Mouse (Mus musculus): ENCODE data around the gene Tspo.

Gene Tspo

DNA sequence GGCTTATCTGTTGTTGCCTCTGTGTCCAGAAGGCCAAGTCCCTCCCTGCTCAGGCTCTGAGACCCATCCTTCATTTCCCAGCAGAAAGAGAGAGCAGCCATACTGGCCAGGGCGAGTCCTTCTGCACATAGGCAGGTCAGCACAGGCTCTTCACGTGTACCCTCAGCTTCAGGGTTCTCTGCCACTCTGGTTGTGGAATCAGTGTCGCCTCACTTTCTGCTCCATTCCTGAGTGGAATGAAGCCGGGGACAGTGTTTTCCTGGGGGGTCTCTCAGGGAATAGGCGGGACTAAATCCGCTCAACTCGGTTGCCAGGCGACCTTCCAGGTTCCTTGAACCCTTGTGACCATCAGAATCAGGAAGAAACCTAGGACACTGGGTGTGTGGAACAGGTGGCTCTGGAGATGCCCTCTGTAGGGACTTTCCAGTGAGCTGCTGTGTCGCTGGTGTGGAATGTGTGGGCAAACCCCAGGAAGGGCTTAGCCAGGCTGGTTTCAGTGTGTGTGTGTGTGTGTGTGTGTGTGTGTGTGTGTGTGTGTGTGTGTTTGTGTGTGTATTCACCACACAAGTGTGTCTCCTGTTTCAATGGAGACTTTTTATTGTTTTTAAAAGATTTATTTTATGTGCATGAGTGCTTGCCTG lies 21.6 kb upstream of the Tspo start:
- DNase-seq (ENCODE audit: low read depth, low spot score), result no peak

DNA sequence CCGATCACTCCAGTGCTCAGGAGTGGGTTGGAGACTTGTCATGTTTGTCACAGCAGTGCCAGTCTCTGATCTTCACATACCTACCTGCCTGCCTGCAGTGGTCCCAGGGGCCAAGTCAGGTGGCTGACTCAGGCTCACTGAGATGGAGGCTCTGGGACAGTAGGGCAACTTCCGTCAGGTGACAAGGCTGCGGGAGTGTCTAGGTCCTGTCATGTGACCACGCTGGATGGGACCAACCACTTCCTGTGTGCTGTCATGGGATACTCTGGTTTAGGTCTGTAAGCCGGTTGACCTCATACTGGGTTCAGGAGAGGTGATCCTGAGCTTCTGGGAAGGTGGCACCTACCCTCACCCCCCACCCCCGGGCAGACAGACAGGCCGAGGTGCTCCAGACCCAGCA lies 17.4 kb upstream of the Tspo start:
- DNase-seq (ENCODE audit: low read depth, low spot score), result no peak

DNA sequence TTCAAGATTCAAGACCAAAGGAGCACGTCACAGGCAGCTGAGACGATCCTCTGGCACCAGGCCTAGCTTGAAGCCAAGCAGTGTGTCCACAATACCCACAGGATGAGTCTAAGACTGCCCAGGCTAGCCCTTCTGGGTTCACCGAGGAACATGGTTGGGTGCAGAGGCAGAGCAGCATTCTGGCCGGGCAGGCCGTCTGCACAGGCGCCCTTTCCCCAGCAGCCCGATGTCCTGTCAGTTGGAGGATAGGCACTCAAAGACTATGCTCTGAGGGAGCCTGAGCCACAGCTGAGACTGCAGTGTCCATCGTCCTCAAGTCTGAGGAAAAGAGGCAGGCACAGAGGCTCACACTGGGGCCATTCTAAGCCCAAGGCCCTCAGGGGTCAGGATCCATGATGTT lies 16.2 kb upstream of the Tspo start:
- no peak for DNase-seq (ENCODE audit: low read depth, low spot score)

DNA sequence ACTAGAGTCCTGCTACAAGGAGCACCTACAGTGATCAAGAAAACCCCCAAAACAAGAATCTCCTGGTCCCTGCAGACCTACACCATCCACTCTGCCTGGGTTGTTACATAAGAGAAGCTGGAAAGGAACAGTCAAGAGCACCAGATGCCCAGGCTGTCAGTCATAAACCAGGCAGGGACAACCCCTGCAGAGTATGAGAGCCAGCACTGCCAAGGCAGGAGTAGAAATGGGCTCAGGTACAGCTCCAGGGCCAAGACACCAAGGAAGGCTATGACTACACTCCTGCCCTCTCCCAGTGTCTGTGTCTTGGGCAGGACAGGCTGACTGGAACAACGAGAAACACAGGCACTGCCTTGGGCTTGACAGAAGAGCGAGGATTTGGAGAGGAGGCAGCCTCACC lies 13.3 kb upstream of the Tspo start:
- no peak for DNase-seq (ENCODE audit: low read depth, low spot score)

DNA sequence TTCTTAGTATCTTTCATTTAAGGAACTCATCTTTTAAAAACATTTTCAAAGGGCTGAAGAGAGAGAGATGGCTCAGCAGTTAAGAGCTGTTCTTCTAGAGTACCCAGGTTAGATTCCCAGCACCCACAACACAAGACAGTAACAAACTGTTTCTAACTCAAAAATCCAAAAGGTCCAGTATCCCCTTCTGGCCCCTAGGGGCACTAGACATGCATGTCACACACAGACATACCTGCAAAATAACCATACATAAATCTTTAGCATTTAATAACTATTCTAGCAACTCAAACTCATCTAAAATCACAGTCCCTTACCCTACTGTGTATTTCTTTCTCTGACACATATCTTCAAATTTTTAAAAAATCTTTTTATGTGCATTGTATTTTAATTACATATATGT lies 9.6 kb upstream of the Tspo start:
- no peak for DNase-seq (ENCODE audit: low read depth, low spot score)

DNA sequence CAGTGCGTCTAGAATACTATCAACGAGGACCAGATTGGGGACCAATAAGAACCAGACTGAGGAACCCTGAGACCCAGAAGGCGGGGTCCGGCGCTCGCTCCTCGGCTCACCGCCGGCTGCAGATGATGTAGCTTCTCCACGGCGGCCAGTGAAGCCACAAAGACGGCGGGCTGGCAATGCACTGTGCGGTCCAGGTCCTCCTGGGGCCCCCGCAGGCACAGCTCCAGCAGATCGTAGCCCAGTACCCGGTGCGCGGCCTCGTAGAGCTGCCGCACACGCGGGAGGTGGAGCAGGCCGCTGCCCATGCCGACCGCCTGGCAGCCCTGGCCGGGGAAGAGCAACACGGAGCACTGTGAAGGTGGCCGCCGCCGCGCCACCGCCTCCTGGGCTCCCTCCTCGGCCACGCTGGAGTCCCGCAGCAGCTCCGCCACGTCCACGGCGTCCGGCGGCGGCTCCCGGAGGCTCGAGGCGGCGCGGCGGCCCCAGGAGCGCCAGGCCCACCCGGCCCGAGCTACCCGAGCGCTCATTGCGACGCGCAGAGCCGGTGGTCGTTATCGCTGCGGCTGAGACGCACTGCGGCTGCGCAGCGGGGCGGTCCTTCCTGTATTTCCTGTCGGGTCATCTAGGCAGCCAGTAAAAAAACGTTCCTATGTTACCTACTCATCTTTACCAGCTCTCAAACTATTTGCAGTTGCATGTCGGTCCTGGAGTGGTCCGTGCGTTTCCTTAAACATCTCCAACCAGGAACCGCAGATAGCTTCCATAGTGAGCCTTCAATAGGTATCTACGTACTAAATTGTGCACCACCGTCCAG lies 8.0 kb upstream of the Tspo start:
- peak; percentile 88 for DNase-seq (ENCODE audit: low read depth, low spot score)

DNA sequence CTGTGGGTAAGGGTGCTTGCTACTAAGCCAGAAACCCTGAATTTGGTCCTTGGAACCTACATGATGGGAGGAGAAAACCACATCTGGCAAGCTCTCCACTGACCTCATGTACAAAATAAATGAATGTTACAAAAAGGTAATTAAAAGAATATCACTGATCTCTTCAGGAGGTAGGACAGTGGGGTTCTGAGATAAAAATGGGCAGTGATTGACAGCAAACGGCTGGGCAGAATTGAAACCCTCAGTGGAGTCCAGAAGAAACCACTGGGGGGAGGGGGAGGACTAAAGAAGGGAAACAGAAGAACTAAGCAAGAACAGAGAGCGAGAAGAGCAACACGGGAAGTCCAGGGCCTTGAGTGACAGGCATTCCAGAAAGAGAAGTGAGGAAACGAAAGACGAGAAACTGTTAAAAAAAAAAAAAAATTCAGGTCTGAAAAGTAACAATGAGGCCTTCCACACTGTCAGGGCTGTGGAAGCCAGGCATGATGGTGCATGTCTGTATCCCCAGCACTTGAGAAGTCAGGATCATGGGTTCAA lies 2.4 kb upstream of the Tspo start:
- DNase-seq (ENCODE audit: low read depth, low spot score), result no peak

DNA sequence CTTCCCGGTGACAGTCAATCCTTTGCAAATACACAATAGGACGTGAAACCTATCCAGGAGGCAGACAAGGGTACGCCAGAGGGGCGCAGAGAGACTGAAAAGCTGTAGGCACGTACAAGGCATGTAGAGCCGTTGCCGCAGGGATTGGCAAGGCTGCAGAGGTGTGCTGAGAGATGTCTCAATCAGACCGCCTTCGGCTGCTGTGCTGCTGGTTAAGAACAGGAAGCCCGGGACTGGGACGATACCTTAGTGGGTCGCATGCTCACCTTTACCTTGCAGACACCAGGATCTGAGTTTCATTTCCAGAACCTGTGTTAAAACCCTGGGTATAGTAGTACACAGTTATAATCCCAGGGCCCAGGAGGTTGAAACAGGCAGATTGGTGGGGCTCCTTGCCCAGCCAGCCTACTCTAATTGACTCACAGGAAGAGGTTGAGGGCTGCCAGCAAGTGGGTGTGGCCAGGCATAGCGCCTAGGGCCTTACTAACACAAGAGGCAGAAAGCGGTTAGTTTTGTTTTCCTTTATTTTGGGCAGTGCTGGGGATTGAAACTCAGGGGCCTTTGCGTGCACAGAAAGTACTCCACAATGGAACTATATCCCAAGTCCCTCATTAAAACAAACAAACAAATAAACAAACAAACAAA lies 644 bp upstream of the Tspo start:
- DNase-seq (ENCODE audit: low read depth, low spot score), result peak; percentile 70

DNA sequence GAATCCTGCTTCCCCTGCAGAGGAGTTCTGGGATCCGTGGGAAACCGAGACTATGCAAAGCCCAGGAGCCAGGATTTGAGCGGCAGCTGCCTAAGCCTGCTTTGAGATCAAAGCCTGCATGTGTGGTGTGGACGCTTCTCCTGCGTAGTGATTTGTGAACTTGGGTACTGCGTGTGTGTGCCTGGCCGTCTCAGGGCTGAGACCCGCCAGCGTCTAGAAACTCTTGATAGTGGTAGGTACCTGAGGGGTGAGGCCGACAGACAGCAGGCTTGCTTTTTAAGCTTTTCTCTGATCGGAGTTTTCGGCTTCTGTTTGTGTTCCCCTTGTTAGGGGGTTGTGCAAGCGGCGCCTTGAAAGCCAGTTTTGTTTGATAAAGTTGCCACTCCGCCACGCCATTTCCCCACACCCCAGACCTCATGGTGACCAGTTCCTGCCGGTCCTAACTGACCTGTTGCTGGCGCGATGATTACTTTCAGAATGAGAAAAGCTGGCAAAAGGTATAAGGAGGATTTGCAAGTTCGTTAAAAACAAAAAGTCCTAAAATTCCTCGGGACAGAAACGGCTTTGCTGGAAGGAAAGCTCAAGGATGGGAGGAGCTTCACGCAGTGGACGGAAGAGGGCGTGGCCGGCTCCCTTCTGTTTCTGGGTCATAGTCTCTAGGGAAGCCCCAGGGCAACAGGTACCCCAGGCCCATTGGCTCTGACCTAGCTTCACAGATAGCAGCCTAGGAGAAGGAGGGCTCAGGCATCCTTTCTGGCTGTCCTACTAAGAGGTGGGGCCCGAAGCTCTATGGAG lies 662 bp downstream of the Tspo start:
- DNase-seq (ENCODE audit: low read depth, low spot score), result peak; percentile 46

DNA sequence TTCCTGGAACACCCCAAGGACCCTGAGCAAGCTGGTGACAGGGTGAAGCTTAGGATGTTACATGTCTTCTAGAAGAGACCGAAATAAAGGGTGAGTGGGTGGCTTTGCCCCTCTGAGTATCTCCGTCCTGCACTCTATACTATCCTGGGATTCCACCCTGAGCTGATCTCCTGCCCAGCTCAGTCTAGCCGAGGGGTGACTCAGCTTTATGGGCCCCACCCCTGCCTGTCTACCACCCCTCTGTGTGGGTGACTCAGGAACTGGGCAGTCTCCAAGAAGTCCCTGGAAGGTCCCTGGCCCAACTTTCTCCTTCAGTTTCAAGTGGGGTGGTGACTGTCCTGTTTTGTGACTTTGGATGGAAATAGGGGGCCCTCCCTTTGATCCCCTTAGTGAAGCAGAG lies 2.0 kb downstream of the Tspo start:
- DNase-seq (ENCODE audit: low read depth, low spot score), result no peak

DNA sequence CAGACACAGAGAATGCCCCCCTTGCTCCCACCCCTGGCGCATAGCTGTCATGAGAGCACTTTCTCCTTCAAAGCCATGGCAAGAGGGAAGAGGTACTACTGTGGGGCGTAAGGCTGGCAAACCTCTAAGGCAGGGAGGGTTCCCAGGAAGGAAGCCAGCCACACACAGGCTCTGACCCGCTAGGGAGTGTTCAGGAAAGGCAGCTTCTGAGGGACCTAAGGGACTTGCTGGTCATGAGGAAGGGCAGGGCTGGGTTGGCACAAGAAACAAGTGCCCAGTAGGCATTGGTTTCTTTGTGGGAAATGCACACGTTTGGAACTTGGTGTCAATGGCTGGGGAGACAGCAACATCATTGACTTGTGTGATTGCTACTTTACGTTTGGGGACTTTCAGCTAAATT lies 2.6 kb downstream of the Tspo start:
- no peak for DNase-seq (ENCODE audit: low read depth, low spot score)

DNA sequence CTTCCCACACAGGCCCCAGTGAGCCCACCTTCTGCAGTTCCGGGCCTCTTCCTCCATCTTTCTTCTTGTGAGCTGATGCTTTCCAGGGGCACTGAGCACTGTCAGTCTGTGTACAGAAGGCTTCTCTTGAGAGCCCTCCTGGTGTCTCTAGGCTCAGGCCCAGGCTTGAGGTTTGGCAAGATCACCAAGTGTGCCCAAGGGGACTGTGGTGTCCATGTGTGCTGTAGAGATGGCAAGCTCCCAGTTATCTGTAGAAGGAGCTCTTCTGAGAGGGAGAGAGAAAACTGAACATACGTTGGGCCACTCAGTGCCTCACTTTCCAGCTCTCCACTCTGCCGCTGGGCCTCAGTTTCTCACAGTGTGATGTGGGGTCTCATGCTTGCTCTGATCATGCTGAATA lies 4.3 kb downstream of the Tspo start:
- DNase-seq (ENCODE audit: low read depth, low spot score), result no peak

DNA sequence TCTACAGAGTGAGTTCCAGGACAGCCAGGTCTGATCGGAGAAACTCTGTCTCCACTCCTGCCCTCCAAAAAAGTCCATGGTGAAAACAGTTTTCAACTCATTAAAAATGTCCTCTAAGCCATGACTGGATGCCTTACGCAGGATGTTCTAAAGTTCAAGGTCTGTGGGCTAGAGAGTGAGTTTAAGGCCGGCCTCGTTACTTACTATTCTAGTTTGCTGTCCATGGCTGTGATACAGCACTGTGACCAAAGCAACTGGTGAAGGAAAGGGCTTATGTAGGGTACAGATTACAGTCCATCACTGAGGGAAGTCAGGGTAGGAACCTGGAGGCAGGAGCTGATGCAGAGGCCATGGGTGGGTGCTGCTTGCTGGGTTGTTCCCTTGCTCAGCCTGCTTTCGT lies 5.2 kb downstream of the Tspo start:
- no peak for DNase-seq (ENCODE audit: low read depth, low spot score)

DNA sequence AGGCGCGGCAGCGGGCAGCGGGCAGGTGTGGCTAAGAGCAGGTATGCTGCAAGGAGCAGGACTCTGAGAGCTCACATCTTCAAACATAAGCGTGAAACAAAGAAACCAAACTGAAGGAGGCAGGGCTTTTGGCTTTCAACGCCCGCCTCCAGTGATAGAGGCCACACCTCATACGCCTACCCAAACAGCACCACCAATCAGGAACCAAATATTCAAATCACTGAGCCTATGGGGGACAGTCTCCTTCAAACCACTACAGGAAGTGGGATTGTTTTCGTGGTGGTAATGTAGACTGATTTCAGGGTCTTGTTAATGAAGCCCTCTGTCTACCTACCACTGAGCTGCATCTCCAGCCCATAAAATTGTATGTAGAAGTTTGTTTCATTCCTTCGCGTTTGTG lies 6.3 kb downstream of the Tspo start:
- peak; percentile 75 for DNase-seq (ENCODE audit: low read depth, low spot score)

DNA sequence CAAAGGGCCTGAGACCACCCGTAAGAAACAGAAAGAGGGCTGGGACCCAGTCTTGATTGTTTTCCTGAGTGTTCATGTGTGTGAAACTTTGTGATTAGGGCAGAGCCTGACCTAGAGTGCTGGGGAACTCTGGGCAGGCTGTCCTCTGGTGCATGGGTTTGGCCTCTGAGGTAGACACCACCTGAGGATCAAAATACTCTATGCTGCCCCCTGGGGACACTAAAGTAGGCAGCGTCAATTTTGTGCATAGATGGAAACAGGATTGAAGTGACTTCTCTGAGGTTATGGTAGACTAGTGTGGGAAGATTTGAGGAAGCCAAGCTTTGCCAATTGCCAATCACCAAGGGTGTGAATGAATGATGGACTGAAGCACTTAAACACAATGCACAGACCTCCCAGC lies 7.2 kb downstream of the Tspo start:
- peak; percentile 55 for DNase-seq (ENCODE audit: low read depth, low spot score)

DNA sequence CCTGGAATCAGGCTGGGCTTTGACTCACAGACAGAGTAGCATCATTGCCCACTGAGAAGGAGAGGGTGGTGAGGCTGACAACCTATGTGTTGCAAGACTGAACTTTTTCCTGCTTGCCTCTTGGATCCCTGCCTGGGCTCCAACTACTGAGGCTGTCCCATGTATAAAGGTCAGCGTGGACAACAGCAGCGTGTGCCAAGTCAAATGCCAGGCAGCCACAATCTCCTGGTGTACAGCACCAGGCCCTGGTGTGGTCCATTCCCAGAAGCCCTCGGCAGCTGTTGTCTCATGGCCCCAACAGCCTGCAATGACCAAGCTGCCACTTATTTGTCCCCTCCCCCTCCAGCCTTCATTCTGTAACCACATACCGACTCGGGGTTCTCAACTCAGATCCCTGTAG lies 8.2 kb downstream of the Tspo start:
- DNase-seq (ENCODE audit: low read depth, low spot score), result no peak

DNA sequence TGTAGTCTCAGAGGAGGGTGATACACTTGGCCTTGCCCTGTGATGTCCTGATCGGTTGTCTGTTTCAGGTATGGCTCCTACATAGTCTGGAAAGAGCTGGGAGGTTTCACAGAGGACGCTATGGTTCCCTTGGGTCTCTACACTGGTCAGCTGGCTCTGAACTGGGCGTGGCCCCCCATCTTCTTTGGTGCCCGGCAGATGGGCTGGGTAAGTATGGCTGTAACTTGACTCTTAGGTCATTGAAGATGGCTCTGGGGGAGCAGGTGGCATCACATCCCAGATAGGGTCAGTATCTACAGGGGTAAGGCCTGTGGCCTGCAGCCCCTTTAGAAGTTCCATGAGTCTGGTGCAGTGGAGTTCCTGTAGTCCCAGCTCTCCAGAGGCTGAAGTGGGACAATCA lies 8.7 kb downstream of the Tspo start:
- DNase-seq (ENCODE audit: low read depth, low spot score), result no peak

DNA sequence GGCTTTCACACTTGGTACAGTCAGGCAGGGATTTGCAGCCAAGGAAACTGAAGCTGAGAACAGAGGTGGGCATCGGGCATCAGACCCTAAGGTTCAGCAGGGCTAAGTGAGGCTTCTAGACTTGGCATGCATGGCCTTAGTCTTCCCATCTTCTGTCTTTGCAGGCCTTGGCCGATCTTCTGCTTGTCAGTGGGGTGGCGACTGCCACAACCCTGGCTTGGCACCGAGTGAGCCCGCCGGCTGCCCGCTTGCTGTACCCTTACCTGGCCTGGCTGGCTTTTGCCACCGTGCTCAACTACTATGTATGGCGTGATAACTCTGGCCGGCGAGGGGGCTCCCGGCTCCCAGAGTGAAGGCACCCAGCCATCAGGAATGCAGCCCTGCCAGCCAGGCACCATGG lies 10.2 kb downstream of the Tspo start:
- DNase-seq (ENCODE audit: low read depth, low spot score), result no peak

DNA sequence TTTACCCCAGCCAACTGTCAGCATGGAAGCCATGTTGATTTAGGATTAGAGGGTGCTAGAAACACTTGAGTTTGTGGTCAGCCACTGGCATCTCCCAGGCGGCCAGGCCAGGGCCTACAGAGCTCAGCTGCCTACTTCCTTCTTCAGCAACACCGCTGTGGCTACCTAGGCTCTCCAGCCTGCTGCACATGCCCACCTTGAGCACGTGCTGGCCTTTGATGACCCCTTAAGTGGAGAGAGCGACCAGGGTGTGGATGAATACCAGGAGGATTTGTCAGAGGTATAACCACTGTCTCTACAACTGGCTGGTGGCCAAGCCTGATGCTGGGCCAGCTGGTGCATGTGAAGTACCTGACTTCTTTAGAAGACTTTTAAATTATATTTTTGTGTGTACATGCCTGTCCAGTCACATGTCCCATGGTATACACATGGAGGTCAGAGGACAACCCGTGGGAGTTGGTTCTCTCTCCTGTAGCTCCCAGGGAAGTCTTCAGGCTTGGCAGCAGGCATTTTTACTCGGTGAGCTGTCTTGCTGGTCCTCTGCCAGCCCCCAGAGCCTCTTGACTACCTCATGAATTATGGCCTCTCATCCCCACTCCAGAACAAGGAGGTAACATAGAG lies 11.4 kb downstream of the Tspo start:
- DNase-seq (ENCODE audit: low read depth, low spot score), result no peak

DNA sequence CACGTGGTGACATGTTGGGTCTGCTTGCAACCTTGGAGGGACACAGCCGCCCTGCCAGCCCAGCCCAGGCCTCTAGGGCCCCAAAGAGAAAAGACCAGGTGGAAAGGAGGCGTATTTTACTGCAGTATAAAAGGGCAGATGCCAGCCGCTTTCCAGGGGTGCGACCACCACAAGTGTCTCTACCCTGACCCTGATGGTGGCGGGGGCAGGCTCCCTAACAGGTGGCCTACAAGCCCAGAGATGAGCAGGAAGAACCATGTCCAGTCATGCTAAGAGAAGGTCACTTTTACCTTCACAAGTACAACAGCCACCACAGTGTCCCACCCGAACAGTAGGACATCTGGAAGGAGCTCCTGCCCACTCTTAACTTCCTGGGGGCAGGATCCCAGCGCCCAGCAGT lies 12.2 kb downstream of the Tspo start:
- DNase-seq (ENCODE audit: low read depth, low spot score), result no peak

DNA sequence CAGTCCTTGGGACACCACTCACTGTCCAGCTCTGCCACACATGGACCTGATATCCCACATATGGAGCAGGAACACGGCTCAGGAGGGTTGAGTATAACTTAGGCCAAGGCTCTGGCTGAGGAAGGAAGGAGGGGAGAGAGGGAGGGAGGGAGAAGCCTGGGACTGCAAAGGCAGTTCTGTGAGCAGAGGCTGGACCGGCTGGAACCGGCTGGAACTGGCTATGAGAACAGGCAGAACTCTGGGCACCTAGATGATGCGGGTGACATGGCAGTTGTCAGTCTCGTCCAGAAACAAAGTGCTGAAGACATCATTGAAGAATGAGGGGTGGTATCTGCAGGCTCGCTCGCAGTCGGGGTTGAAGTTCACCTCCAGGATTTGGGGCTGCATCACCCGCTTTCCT lies 13.3 kb downstream of the Tspo start:
- peak; percentile 52 for DNase-seq (ENCODE audit: low read depth, low spot score)

DNA sequence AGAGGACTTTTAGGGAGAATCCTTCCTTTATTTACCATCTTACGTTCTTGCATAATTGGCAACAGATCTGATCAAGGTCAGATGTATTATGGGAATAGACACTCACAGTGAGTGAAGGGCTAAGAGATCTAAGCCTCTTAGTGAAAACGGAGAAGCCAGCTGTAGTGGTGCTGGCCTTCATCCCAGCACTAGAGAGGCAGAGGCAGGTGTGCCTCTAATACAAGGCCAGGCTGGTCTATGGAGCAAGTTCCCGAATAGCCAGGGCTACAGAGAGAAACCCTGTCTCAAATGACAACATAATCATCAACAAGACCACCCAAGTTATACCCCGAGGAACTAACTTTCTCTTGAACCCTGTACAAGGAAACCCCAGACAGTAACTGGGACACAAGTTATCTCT lies 19.5 kb downstream of the Tspo start:
- DNase-seq (ENCODE audit: low read depth, low spot score), result no peak

Data from ES-CJ7 (cell line).